Mouse (Mus musculus): ENCODE results near the gene Phlpp2.

Gene Phlpp2

GRCm38 (mm10) chr8:109962896-109963295, 94.6 kb downstream of the Phlpp2 start:
- DNase-seq (ENCODE audit: low spot score in 2 of 2) = no peak

- no peak for DNase-seq (ENCODE audit: low spot score in 2 of 2)
Measured at GRCm38 (mm10) chr8:109963421-109963820, 95.1 kb downstream of the Phlpp2 start.

DNA sequence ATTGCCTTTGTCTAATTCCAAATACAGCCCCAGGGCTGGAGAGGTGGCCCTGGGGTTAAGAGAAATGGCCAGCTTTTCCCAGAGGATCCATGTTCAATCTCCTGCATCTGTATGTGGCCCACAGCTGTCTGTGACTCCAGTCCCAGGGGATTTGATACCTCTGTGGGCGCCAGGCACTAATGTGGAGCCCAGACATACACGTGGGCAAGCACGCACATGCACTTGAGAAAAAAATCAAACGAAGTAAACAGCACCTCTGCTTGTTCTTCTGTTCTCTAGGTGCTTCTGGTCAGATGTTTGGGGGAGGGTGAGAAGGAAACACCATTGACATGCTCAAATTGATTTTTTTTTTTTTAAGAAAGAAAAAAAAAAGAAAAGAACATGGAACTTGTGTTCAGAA, 95.8 kb downstream of the Phlpp2 start:
- no peak for DNase-seq (ENCODE audit: low spot score in 2 of 2)

- no peak for DNase-seq (ENCODE audit: low spot score in 2 of 2)
Measured at GRCm38 (mm10) chr8:109968837-109969236, 100.5 kb downstream of the Phlpp2 start.

- no peak for DNase-seq (ENCODE audit: low spot score in 2 of 2)
Measured at GRCm38 (mm10) chr8:109970323-109970722, 102.0 kb downstream of the Phlpp2 start.

GRCm38 (mm10) chr8:109972901-109973300, 104.6 kb downstream of the Phlpp2 start:
- no peak for DNase-seq (ENCODE audit: low spot score in 2 of 2)

GRCm38 (mm10) chr8:109979339-109979738, 111.0 kb downstream of the Phlpp2 start:
- DNase-seq (ENCODE audit: low spot score in 2 of 2) = no peak

DNA sequence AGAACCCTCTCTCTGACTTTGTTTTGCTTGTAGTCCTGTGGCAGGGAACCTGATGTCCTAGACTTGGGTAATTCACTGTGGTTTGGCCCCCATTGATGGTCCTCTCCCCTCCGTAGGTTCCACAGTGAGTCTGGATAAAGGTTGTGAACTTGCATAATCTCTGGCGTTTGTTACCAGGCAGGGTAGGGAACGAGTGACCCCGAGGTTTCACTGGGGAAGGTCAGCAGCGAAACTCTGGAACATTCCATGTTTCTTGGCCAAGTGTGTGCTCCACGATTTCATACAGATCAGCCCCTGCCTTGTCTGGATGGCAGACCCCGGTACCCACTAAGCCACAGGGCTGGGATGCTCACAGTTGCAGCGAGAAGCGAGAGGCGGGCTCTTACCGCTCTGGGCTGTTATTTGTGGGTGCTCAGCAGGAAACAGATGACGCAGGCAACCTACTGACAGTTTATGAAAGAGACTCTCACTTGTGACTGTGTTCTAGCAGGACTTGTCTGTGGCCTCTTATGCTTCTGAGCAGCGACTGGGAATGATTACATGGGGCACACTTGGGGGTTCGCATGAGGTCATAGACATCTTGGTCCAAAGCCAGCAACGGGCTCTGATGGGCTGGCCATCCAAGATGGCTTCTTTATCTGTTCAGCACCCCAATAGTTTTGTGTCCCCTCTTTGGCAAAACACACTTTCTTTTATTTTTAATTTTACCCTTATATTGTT, 114.2 kb downstream of the Phlpp2 start:
- no peak for DNase-seq (ENCODE audit: low spot score in 2 of 2)

- DNase-seq (ENCODE audit: low spot score in 2 of 2) = no peak
Measured at GRCm38 (mm10) chr8:109983944-109984343, 115.6 kb downstream of the Phlpp2 start.

GRCm38 (mm10) chr8:109986384-109986783, 118.0 kb downstream of the Phlpp2 start:
- DNase-seq (ENCODE audit: low spot score in 2 of 2) = no peak

DNA sequence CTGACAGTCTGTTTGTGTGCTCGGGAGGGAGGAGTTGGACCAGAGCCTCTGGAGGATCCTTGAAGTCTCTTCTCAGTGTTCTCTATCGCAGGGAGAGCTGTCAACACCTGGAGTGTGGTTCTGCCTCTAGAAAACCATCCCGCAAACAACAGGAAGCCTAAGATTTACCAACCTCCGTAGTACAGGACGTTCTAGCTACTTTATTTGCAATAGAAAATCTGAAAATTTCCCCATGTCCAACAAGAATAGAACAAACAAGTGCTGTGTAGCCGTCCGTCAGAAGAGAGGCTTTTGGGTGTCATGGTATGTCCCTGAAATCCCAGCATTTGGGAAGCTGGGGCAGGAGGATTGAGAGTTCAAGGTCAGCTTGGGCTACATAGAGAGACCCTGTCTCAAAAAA, 119.4 kb downstream of the Phlpp2 start:
- no peak for DNase-seq (ENCODE audit: low spot score in 2 of 2)

DNA sequence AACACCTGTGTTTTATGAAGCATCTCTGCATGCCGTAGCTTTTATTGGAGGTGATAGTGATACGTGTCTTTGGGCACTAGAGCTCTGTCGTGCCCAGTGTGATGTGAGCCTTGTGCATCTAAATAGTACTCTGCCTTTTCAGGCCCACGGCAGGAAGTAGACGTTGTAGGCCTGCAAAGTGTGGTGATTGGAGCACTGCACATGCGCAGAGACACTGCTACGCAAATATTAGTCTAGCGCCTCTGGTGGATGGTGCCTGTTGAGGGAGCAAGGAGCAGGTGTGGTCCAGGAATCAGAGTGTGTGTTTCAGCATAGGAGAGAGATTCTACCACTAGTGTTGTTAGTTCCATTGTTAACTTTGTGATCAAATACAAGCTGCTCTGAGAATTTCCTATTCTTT, 120.8 kb downstream of the Phlpp2 start:
- no peak for DNase-seq (ENCODE audit: low spot score in 2 of 2)

GRCm38 (mm10) chr8:109990224-109990623, 121.9 kb downstream of the Phlpp2 start, which contains the start of gene Tat:
TSS of gene Tat (plus strand) at chr8:109990437.
- no peak for DNase-seq (ENCODE audit: low spot score in 2 of 2)

DNA sequence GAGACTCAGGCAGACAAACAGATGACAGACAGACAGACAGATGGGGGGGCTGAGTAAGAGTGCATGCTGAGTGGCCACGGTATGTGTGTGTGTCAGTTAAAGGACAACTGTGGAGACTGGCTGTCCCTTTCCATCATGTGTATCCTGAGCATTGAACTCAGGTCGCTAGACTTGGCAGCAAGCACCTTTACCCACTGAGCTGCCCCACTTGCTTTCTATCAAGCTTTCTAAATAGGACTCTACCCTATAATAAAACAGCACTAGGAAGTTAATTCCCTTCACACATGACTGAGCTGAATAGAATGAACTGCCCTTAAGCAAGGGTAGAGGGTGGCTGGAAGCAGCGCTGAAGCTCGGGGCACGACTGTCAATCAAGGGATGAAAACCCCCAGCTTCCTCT, 123.8 kb downstream of the Phlpp2 start:
- DNase-seq (ENCODE audit: low spot score in 2 of 2) = no peak

DNA sequence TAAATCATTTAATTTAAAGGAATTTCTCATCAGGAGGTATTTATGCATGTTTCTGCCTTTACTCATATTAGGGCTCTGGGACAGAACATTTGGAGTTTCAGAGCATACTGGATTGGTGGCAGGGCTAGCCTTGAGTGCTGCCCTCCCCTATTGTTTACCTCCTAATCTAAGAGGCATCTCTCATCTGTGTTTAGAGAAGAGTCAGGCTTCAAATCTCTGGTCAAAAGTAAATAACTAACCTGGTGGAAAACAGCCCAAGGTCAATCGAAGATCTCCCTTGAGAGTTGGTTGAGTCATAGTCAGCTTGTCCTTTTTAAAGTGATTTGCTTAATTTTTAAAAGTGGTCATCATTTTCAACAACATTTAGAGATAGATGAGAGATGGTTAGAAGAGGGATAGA, 124.6 kb downstream of the Phlpp2 start:
- no peak for DNase-seq (ENCODE audit: low spot score in 2 of 2)
